Mouse (Mus musculus): ENCODE results near the gene Umod.

GRCm38 (mm10) chr7:119486683-119487082 lies 7.6 kb upstream of the Umod start:
- TF ChIP-seq SIN3A (IDR thresholded peaks at IDR 0.05; ENCODE audit: low read length) (no peak), MAX (IDR thresholded peaks at IDR 0.05; ENCODE audit: low read length) (no peak), POLR2A (IDR thresholded peaks at IDR 0.05; ENCODE audit: low read depth, low read length) (no peak), ZKSCAN1 (IDR thresholded peaks at IDR 0.05; ENCODE audit: borderline replicate concordance, low read depth, low read length) (no peak), CTCF (conservative IDR thresholded peaks at IDR 0.05 in 1 of 2, IDR thresholded peaks at IDR 0.05 in 1 of 2; ENCODE audit: low read depth in 2 of 2, low read length in 2 of 2) (no peak), USF2 (conservative IDR thresholded peaks at IDR 0.05; ENCODE audit: low read depth, low read length) (no peak), PAX5 (IDR thresholded peaks at IDR 0.05; ENCODE audit: low read length) (no peak), USF1 (IDR thresholded peaks at IDR 0.05; ENCODE audit: low read depth, low read length) (no peak), E2F4 (IDR thresholded peaks at IDR 0.05; ENCODE audit: insufficient replicate concordance, low read depth, low read length) (no peak)
